Mouse (Mus musculus): ENCODE data around the gene Gm9945.
A peak's percentile ranks its signal among the peaks of the same experiment; 100 is the strongest.

Gene Gm9945

DNA sequence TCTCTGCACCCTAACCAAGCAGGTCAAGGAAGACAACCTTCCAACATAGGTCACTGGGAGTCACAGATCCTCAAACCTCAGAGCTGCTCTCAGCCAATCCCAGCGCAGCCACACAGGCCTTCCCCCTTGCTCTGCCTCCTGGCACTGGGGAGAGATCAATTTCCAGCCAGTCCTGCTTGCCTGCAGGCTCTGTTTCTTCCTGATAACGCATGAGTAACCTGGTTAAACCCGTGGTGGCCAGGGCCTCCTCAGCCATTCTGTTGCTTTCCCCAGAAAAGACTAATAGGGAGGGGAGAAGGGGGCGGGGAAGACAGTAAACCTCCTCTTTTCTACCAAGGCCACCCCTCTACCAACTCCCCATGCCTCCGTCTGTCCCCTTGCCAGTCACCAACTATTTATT lies 18.2 kb upstream of the Gm9945 start:
- no peak for DNase-seq (ENCODE audit: low spot score)

DNA sequence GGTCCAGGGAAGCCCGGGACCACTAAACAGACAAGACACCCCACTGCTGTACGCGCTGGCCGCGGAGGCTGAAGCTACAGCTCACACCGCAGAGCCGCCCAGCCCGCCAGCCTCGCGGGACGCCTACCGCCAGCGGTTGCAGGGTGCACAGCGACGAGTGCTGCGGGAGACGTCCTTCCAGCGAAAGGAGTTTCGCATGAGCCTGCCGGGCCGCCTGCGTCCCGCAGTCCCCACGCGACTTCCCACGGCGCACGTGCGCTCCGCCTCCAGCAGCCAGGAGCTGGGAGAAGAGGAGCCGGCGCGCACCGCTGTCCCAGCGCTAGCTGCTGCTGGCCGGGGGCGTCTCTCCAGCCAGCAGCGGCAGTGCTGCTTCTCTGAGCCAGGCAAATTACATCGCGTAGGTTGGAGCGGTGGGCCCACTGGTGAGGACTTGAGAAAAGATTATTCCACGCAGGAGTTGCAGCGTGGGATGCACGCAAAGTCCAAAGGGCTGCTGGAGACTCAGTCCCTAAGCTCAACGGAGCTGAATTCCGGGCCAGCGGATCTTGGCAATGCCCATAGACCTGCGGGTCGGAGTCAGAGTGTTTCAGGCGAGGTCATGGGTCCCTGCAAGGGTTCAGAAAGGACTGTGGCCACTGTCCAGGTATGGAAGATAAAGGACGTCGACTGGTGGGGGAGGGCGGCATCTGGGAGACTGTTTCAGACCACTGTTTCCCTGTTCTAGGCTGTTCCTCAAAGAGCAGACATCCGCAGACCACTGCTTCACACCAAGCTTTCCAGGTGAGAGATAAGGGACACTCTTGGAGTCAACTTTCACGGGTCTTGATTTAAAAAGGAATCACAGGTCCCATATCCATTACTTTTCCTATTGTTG lies 16.2 kb upstream of the Gm9945 start:
- DNase-seq (ENCODE audit: low spot score), result no peak

GRCm38 (mm10) chr11:53466231-53466971 lies 13.6 kb upstream of the Gm9945 start:
- peak; percentile 47 for DNase-seq (ENCODE audit: low spot score)

GRCm38 (mm10) chr11:53469294-53469967 lies 10.5 kb upstream of the Gm9945 start:
- DNase-seq (ENCODE audit: low spot score), result peak; percentile 71

DNA sequence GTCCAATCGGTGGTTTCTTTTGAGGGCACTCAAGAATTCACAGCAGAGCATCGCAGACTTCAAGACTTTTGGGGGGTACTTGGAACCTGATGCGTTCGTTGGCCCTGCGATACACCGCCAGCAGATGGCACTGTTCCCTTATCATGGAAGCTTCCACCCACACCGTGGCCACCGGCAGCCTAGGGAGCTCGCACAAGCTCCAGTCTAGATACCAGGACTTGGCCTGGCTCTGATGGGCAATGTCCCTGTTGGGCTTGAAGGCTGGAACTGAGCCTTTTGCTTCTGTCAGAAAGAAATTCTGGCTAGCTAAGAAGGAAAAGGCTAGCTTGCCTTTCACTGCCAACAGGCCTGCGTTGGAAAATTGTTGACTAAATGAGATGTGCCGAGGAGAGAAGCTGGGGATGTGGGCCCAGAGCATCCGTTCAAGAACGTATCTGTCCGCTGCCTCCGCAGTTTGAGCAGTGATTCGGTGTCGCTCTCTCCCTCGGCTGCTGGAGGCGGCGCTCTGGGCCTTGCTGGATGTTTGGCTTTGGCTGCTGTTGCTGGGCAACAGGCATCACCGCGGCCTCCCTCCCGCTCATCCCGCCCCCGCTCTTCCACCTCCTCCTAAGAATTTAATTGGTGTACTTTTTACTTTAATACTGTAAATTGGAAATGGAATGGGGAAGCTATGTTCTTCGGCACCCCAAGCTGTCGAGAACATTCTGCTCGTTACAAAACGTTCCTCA lies 9.8 kb upstream of the Gm9945 start, which contains the start of gene Gm9837:
Gene Gm9837 (minus strand): TSS at position 512 of the 728 bp plus-strand sequence.
- DNase-seq (ENCODE audit: low spot score), result peak; percentile 94

DNA sequence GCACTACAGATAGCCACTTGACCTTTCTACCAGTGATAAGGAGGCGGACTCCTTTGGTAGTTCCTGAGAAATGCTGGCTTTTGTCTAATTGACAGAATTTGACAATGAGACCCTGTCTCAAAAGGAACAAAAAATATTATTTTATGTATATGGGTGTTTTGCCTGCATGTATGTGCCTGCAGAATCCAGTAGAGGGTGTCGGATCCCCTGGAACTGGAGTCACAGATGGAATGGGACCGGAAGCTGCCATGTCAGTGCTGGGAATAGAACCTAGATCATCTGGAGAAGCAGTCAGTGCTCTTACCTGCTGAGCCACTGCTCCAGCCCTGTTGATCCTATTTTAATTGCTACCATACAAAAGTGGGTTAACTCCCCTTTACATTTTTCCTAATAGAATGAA lies 7.3 kb upstream of the Gm9945 start:
- no peak for DNase-seq (ENCODE audit: low spot score)

- DNase-seq (ENCODE audit: low spot score), result no peak
Observed at GRCm38 (mm10) chr11:53475620-53476019, 4.3 kb upstream of the Gm9945 start.

GRCm38 (mm10) chr11:53477833-53478232 lies 2.1 kb upstream of the Gm9945 start:
- no peak for DNase-seq (ENCODE audit: low spot score)

- DNase-seq (ENCODE audit: low spot score), result no peak
Observed at GRCm38 (mm10) chr11:53478383-53479170, 1.4 kb upstream of the Gm9945 start.

- DNase-seq (ENCODE audit: low spot score), result no peak
Observed at GRCm38 (mm10) chr11:53479171-53479782, 689 bp upstream of the Gm9945 start.

DNA sequence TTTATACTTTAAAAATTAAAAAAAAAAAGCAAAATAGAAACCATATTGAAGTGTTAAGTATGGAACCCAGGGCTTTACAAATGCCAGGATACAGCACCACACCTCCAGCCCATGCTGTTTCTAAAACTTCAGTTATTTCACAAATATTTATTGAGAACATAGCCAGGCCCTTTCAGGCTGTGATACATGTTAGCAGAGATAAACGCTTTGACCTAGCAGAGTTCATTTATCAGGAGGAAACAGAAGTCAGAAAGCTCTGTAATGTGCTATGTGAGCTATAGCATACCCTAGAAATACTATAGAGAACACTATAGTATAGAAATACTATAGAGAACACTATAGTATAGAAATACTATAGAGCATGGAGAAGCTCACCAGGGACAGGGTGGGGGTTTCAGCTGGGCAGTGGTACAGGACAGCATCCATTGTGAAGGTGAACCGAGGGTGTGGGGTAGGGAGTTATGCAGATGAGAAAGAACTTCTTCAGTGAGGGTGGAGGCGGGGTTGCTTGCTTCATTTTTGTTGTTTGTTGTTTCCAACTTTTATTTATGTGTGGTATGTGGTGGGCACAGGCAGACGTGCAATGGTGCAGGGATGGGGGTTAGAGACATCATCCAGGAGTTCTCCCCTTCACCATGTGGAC lies 1.2 kb downstream of the Gm9945 start:
- DNase-seq (ENCODE audit: low spot score), result no peak

DNA sequence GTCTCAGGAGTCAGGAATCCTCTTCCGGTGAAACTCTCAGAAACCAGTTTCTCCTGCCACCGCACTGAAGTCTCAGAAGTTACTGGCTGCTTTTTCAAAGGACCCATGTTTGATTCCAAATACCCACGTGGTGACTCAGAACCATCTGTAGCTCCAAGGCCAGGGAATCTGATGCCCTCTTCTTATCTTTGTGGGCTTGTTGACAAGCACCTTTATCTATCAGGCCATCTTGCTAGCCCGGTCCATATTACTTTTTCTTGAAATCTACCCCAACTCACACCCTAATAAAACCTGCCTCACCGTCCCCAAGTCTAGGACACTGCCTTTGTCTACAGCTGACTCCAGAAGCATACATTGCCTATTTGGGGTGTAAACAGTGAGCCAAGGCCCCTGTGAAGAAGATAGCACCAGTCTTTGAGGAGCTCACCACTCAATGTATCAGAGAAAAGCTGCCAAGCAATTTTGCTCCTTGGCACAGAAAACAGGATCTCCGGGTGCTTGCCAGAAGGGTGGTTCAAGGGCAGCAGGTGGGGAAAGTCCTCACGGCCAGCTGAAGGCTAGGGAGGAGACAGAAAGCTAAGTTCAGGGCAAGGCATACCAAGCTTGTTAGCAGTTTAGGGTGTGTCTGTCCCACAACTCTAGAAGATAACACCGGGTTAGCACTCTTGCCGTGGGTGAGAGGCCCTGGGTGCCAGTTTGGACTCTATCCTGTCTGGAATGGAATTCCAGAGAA lies 3.4 kb downstream of the Gm9945 start:
- DNase-seq (ENCODE audit: low spot score), result no peak

DNA sequence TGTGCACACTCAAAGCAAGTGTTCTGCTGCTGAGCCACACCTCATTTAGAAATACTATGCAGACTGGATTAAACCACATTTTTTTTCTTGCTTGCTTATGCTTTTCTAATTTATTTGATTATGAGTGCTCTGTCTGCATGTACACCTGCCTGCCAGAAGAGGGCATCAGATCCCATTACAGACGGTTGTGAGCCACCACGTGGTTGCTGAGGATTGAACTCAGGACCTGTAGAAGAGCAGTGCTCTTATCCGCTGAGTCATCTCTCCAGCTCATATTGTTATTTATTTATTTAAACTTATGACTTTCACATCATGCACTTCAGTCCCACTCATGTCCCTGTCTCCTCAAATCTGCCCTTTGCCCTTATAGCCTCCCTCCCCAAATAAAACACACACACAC lies 5.8 kb downstream of the Gm9945 start:
- no peak for DNase-seq (ENCODE audit: low spot score)

GRCm38 (mm10) chr11:53486351-53486750 lies 6.4 kb downstream of the Gm9945 start:
- no peak for DNase-seq (ENCODE audit: low spot score)

- no peak for DNase-seq (ENCODE audit: low spot score)
Observed at GRCm38 (mm10) chr11:53486822-53487594, 7.0 kb downstream of the Gm9945 start.

- DNase-seq (ENCODE audit: low spot score), result no peak
Observed at GRCm38 (mm10) chr11:53489007-53489406, 9.0 kb downstream of the Gm9945 start.

- no peak for DNase-seq (ENCODE audit: low spot score)
Observed at GRCm38 (mm10) chr11:53489421-53489820, 9.5 kb downstream of the Gm9945 start.

- DNase-seq (ENCODE audit: low spot score), result no peak
Observed at GRCm38 (mm10) chr11:53491954-53492401, 12.0 kb downstream of the Gm9945 start.
